Comparison of ENCODE assay signal across 13 mouse cellular contexts in genomic region chr12:73754476-73755150, GRCm38 (mm10).
A peak's percentile ranks its signal among the peaks of the same experiment; 100 is the strongest.
DNase-seq lines count a peak whose midpoint lies in the region; ATAC-seq lines count a peak whose summit lies in the region.
"Had no signal": no experiment of that assay in that cellular context is flagged by ENCODE, and none has a peak within 500 bp of the region (broad histone marks: within the 10 kb centered on the region; RNA-seq: fewer than 3 reads in every experiment).

No protein-coding gene starts in this region.

- peaks cover 5% of the 10 kb centered on the region for H3K36me3 ChIP-seq in heart, embryonic 10.5 days
- no peaks in the 10 kb centered on the region for H3K36me3 ChIP-seq in embryonic facial prominence, embryonic 15.5 days
- H3K36me3 ChIP-seq in midbrain, embryonic 12.5 days = no peaks in the 10 kb centered on the region
- H3K36me3 ChIP-seq: embryonic facial prominence, embryonic 12.5 days; intestine, embryonic 15.5 days; lung, embryonic 15.5 days had no signal

- no peak for DNase-seq in heart, embryonic 10.5 days (ENCODE audit: low spot score)
- DNase-seq in heart, adult 9 months (ENCODE audit: low spot score in 2 of 2) = no peak
- DNase-seq in lung, postnatal 14 days = peak; percentile 51
- no peak for DNase-seq in lung, postnatal 25 days (ENCODE audit: low spot score)
- no peak for DNase-seq in thymus, postnatal 4 days
- DNase-seq: cerebellum, postnatal 25 days; heart, postnatal 14 days; right cerebral cortex, postnatal 14 days had no signal

- H3K4me2 ChIP-seq in embryonic facial prominence, embryonic 15.5 days (replicated peaks) = no peak overlapping the region
- no peak overlapping the region for H3K4me2 ChIP-seq in midbrain, embryonic 12.5 days (replicated peaks)
- H3K4me2 ChIP-seq: embryonic facial prominence, embryonic 12.5 days; intestine, embryonic 15.5 days; lung, embryonic 15.5 days had no signal

- peak overlapping the region; percentile 39 for H3K27ac ChIP-seq in heart, embryonic 10.5 days
- peak overlapping the region; percentile 58 for H3K27ac ChIP-seq in embryonic facial prominence, embryonic 15.5 days (replicated peaks)
- peak overlapping the region; percentile 60 for H3K27ac ChIP-seq in midbrain, embryonic 12.5 days (replicated peaks)
- H3K27ac ChIP-seq: embryonic facial prominence, embryonic 12.5 days; intestine, embryonic 15.5 days; lung, embryonic 15.5 days had no signal

- no peaks in the 10 kb centered on the region for H3K27me3 ChIP-seq in heart, embryonic 10.5 days (ENCODE audit: insufficient read depth, poor library complexity, severe bottlenecking)
- no peaks in the 10 kb centered on the region for H3K27me3 ChIP-seq in embryonic facial prominence, embryonic 15.5 days
- H3K27me3 ChIP-seq in midbrain, embryonic 12.5 days = peaks cover 27% of the 10 kb centered on the region
- H3K27me3 ChIP-seq: embryonic facial prominence, embryonic 12.5 days; intestine, embryonic 15.5 days; lung, embryonic 15.5 days had no signal

- H3K4me3 ChIP-seq in heart, embryonic 10.5 days = no peak overlapping the region
- no peak overlapping the region for H3K4me3 ChIP-seq in embryonic facial prominence, embryonic 15.5 days (replicated peaks)
- H3K4me3 ChIP-seq in midbrain, embryonic 12.5 days = no peak overlapping the region
- H3K4me3 ChIP-seq: embryonic facial prominence, embryonic 12.5 days; intestine, embryonic 15.5 days; lung, embryonic 15.5 days had no signal

- no peaks in the 10 kb centered on the region for H3K9me3 ChIP-seq in heart, embryonic 10.5 days
- H3K9me3 ChIP-seq in embryonic facial prominence, embryonic 15.5 days (replicated peaks) = no peaks in the 10 kb centered on the region
- no peaks in the 10 kb centered on the region for H3K9me3 ChIP-seq in midbrain, embryonic 12.5 days
- H3K9me3 ChIP-seq: embryonic facial prominence, embryonic 12.5 days; intestine, embryonic 15.5 days; lung, embryonic 15.5 days had no signal

- no peak overlapping the region for H3K9ac ChIP-seq in embryonic facial prominence, embryonic 15.5 days
- H3K9ac ChIP-seq in midbrain, embryonic 12.5 days (replicated peaks) = no peak overlapping the region
- H3K9ac ChIP-seq: embryonic facial prominence, embryonic 12.5 days; intestine, embryonic 15.5 days; lung, embryonic 15.5 days had no signal

- 76% methylated on average over 9 of the region's 9 CpGs for WGBS in heart, embryonic 10.5 days
- WGBS in embryonic facial prominence, embryonic 15.5 days = 51% methylated on average over 9 of the region's 9 CpGs
- WGBS in midbrain, embryonic 12.5 days = 60% methylated on average over 9 of the region's 9 CpGs

- peak; percentile 24; the same call in 1 of the 2 replicates for ATAC-seq in embryonic facial prominence, embryonic 15.5 days (ENCODE audit: insufficient number of reproducible peaks, low FRiP score, low TSS enrichment, low read depth)
- 0 out of 2 replicates have a peak, but pooled peaks have one; percentile 38 for ATAC-seq in midbrain, embryonic 12.5 days (ENCODE audit: low FRiP score, low read depth)

- H3K4me1 ChIP-seq in heart, embryonic 10.5 days = peaks cover 60% of the 10 kb centered on the region
- peaks cover 9% of the 10 kb centered on the region for H3K4me1 ChIP-seq in embryonic facial prominence, embryonic 15.5 days
- H3K4me1 ChIP-seq in midbrain, embryonic 12.5 days = peaks cover 18% of the 10 kb centered on the region
- H3K4me1 ChIP-seq: intestine, embryonic 15.5 days; lung, embryonic 15.5 days had no signal
